Mouse (Mus musculus) forebrain, postnatal 0 days (tissue): ENCODE measurements around the gene Ncbp2. TPM values are rescaled to one million over a fixed set of nuclear protein-coding genes. Genes with fewer than 3 reads are reported as not detected.
A peak's percentile ranks its signal among the peaks of the same experiment; 100 is the strongest.
"Not testable (repeated sequence)": the region's sequence is repeated elsewhere in the genome, so short reads cannot be mapped to it uniquely, and the experiment has no call there.

Source experiments
- ATAC-seq: fragments of 200-750 bp; cut with Nextera tagmentation; 2 replicates; pipeline ENCODE4 v1.8.0; 2017; ENCODE audit warnings: mild to moderate bottlenecking, moderate library complexity
- DNase-seq: peaks from one replicate; pipeline ENCODE4 v3.0.0-alpha.2; 2015
- H3K27ac ChIP-seq: fragments of 300-500 bp; sonication (generic); 2 replicates; pipeline ENCODE4 v1.5.1; 2014; ENCODE audit warnings: low read depth, mild to moderate bottlenecking, antibody characterized with exemption, low read length, moderate library complexity, mixed read lengths
- H3K27me3 ChIP-seq: fragments of 300-500 bp; sonication (generic); 2 replicates; pipeline ENCODE4 v1.6.1; 2014; ENCODE audit warnings: mild to moderate bottlenecking, low read length, mixed read lengths; ENCODE audit not compliant: insufficient read depth
- H3K36me3 ChIP-seq: fragments of 300-500 bp; sonication (generic); 2 replicates; pipeline ENCODE4 v1.6.1; 2014; ENCODE audit warnings: mild to moderate bottlenecking, moderate library complexity; ENCODE audit not compliant: insufficient read depth
- H3K4me1 ChIP-seq: fragments of 300-500 bp; sonication (generic); 2 replicates; pipeline ENCODE4 v1.6.1; 2014; ENCODE audit warnings: antibody characterized with exemption; ENCODE audit not compliant: insufficient read depth
- H3K4me2 ChIP-seq: fragments of 300-500 bp; sonication (generic); 2 replicates; pipeline ENCODE4 v1.6.1; 2014; ENCODE audit warnings: low read depth, mild to moderate bottlenecking, moderate library complexity
- H3K4me3 ChIP-seq: fragments of 300-500 bp; sonication (generic); 2 replicates; pipeline ENCODE4 v1.5.1; 2014; ENCODE audit warnings: low read depth, low read length, mixed read lengths
- H3K9ac ChIP-seq: fragments of 300-500 bp; sonication (generic); 2 replicates; pipeline ENCODE4 v1.6.1; 2014; ENCODE audit warnings: mild to moderate bottlenecking
- H3K9me3 ChIP-seq: fragments of 300-500 bp; sonication (generic); 2 replicates; pipeline ENCODE4 v1.6.1; 2016; ENCODE audit warnings: low read length
- CTCF ChIP-seq: sonication (generic); IDR thresholded peaks from 2 replicates; pipeline ENCODE4 v1.5.1; 2016; ENCODE audit warnings: antibody characterized with exemption, control low read depth, low read depth
- WGBS: fragments of 180-500 bp; shearing (Covaris S2); extraction: QIAGEN DNeasy Blood & Tissue Kit; methylation state at CpG from one replicate; pipeline ENCODE4 v1.1.7; 2014; 5-methylcytosine and 5-hydroxymethylcytosine counted together
- polyA plus RNA-seq: library from polyadenylated mRNA; unstranded; fragments of >200 nt; fragmentation: Nextera tagmentation; extraction: Ambion mirVana; gene quantifications from 2 replicates; pipeline ENCODE4 v1.2.1, GENCODE M21; 2015
- total RNA-seq: library from RNA; depleted of rRNA; stranded (reverse); fragments of >200 nt; gene quantifications from 2 replicates; pipeline ENCODE4 v1.2.3, GENCODE M21; 2014

Gene Ncbp2
- total and polyA plus RNA-seq, 2 experiments from 2014 or later, result 29.9 to 66.3 TPM

DNA sequence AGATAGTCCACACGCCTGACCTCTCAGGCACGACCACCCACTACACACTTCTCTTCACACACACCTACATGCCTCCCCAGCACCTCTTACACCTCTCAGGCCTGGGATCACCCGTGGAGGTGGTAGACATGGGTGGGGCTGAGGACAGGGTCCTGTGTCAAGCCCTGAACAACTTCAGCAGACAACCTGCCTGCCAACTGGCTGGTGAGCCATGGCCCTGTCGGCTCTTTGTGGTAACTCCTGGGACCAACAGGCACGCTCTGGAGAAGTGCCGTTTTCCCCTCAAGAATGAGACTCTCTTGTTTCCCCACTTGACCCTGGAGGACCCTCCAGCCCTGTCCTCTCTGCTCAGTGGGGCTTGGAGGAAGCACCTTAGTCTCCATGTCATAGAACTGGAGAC, 2.9 kb upstream of the Ncbp2 start:
- 85% methylated on average over 6 of the region's 6 CpGs for WGBS
- no peak overlapping the region for H3K4me2 ChIP-seq
- no peaks in the 10 kb centered on the region for H3K27me3 ChIP-seq
- no peak for TF ChIP-seq CTCF
- H3K9me3 ChIP-seq, result no peaks in the 10 kb centered on the region
- no peak overlapping the region for H3K4me3 ChIP-seq
- no peak overlapping the region for H3K27ac ChIP-seq
- peaks cover 16% of the 10 kb centered on the region for H3K4me1 ChIP-seq
- H3K36me3 ChIP-seq, result peaks cover 6% of the 10 kb centered on the region; the same call in 1 of the 2 replicates
- DNase-seq (no peak), ATAC-seq (no peak)
- no peak overlapping the region for H3K9ac ChIP-seq

GRCm38 (mm10) chr16:31945986-31946385, 2.3 kb upstream of the Ncbp2 start:
- Histone ChIP-seq H3K4me1 (peaks cover 16% of the 10 kb centered on the region), H3K4me2 (0 out of 2 replicates have a peak overlapping the region, but pooled peaks have one; percentile 89)
- H3K9ac ChIP-seq, H3K27me3 ChIP-seq, ATAC-seq, H3K4me3 ChIP-seq, H3K27ac ChIP-seq, H3K9me3 ChIP-seq, DNase-seq, H3K36me3 ChIP-seq: not testable (repeated sequence)
- WGBS, result 88% methylated on average over 6 of the region's 6 CpGs

- Histone ChIP-seq H3K36me3 (peaks cover 13% of the 10 kb centered on the region), H3K4me3 (peak overlapping the region; percentile 93), H3K27ac (no peak overlapping the region; the same call in 1 of the 2 replicates), H3K27me3 (no peaks in the 10 kb centered on the region), H3K9me3 (no peaks in the 10 kb centered on the region), H3K9ac (peak overlapping the region; percentile 90), H3K4me2 (peak overlapping the region; percentile 89), H3K4me1 (peaks cover 16% of the 10 kb centered on the region)
- ATAC-seq (no peak), DNase-seq (no peak)
- WGBS, result 31% methylated on average over 8 of the region's 8 CpGs
- TF ChIP-seq CTCF, result no peak
Observed at GRCm38 (mm10) chr16:31947333-31947732, 980 bp upstream of the Ncbp2 start.

DNA sequence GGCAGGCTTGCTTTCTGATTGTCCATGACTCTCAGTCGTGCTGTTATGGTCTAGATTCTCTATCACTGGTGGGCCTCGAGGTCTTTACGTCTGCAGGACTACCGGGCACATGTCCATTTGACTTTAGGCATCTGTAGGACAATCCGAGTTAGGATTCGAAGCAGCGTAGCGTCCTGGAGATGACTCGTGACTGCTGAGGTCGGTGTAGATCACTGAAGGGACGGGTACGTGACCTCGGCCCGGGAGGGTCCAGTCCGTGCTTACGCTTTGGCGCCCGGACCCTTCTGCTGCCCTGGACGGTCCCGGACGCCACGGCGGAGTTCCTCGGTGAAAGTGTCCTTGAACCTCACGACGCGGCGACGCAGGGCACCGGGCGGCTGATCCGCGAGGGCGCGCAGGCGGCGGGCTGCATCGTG, 404 bp upstream of the Ncbp2 start:
- peak overlapping the region; percentile 91 for H3K27ac ChIP-seq
- no peaks in the 10 kb centered on the region for H3K9me3 ChIP-seq
- H3K36me3 ChIP-seq, result peaks cover 13% of the 10 kb centered on the region
- TF ChIP-seq CTCF, result no peak
- H3K4me1 ChIP-seq, result peaks cover 16% of the 10 kb centered on the region
- WGBS, result 0% methylated on average over 37 of the region's 38 CpGs
- H3K4me2 ChIP-seq, result peak overlapping the region; percentile 89
- no peak for DNase-seq
- H3K27me3 ChIP-seq, result no peaks in the 10 kb centered on the region
- H3K9ac ChIP-seq, result peak overlapping the region; percentile 90
- ATAC-seq, result peak; percentile 5; the same call in 1 of the 2 replicates
- H3K4me3 ChIP-seq, result peak overlapping the region; percentile 93

DNA sequence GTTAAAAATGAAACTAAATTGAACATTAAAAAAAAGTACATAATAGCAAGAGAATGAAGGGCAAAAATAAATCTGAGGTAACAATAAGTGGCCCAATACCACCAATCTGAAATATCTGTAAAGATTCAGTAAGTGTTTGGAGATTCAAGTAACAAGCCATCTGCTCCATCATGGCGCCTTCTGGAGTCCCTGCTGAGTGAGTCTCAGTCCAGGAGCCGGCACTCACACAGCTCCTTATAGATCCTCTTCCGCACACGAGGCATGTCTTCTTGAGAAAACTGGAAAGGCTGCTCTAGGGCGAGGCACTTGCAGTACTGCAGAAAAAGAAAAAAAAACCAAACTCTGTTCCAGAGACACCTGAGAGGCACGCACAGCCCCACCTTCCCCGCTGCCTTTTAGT, 14.9 kb downstream of the Ncbp2 start:
- WGBS, result 67% methylated on average over 7 of the region's 7 CpGs
- H3K27me3 ChIP-seq, result no peaks in the 10 kb centered on the region
- TF ChIP-seq CTCF, result no peak
- peak overlapping the region; percentile 50; the same call in 1 of the 2 replicates for H3K27ac ChIP-seq
- ATAC-seq (peak; percentile 80), DNase-seq (peak; percentile 66)
- H3K9ac ChIP-seq, result no peak overlapping the region
- H3K4me1 ChIP-seq, result no peaks in the 10 kb centered on the region
- peaks cover 54% of the 10 kb centered on the region for H3K36me3 ChIP-seq
- no peak overlapping the region for H3K4me3 ChIP-seq
- no peak overlapping the region for H3K4me2 ChIP-seq
- H3K9me3 ChIP-seq, result no peaks in the 10 kb centered on the region

GRCm38 (mm10) chr16:31975258-31975657, 26.9 kb downstream of the Ncbp2 start:
- Histone ChIP-seq H3K27ac (no peak overlapping the region), H3K36me3 (peaks cover 48% of the 10 kb centered on the region), H3K4me3 (no peak overlapping the region), H3K9ac (no peak overlapping the region), H3K27me3 (no peaks in the 10 kb centered on the region), H3K9me3 (no peaks in the 10 kb centered on the region), H3K4me1 (no peaks in the 10 kb centered on the region), H3K4me2 (no peak overlapping the region)
- WGBS, result 90% methylated on average over 4 of the region's 4 CpGs
- ATAC-seq (no peak), DNase-seq (no peak)
- no peak for TF ChIP-seq CTCF

- H3K27me3 ChIP-seq, result no peaks in the 10 kb centered on the region
- no peak for DNase-seq
- H3K9ac ChIP-seq, result no peak overlapping the region
- H3K4me3 ChIP-seq, result no peak overlapping the region
- no peaks in the 10 kb centered on the region for H3K4me1 ChIP-seq
- no peak overlapping the region for H3K27ac ChIP-seq
- peaks cover 23% of the 10 kb centered on the region for H3K36me3 ChIP-seq
- no peak overlapping the region for H3K4me2 ChIP-seq
- 99% methylated on average over 3 of the region's 3 CpGs for WGBS
- no peak for TF ChIP-seq CTCF
- H3K9me3 ChIP-seq, result no peaks in the 10 kb centered on the region
- no peak for ATAC-seq
Observed at GRCm38 (mm10) chr16:31979501-31979900, 31.2 kb downstream of the Ncbp2 start.
